8 mouse cellular contexts compared by ENCODE assay signal in the genomic region with DNA sequence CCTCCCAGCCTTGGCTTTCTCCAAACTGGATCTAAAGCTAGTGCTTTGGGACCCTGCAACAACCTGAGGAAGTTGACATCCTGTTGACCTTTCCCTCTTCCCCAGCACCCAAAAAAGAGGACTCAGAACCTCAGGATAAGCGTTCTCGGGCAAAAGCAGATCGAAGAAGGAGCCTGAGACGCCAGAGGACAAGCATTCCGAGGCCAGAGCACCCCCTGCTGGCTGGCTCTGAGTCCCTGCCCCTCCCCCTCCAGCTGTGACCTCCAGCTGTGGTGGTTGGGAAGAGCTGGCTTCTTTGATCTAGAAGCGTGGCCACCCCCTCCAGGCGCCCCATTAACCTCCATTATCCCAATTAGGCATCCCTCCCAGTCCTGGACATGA. TPM values are rescaled to one million over a fixed set of nuclear protein-coding genes. Genes with fewer than 3 reads are reported as not detected.
DNase-seq lines count a peak whose midpoint lies in the region; ATAC-seq lines count a peak whose summit lies in the region.

No protein-coding gene starts in this region.

- WGBS in hindbrain, embryonic 15.5 days = 0% methylated on average over 7 of the region's 7 CpGs

- peak overlapping the region; percentile 97 for H3K4me2 ChIP-seq in hindbrain, embryonic 15.5 days

- peaks cover 15% of the 10 kb centered on the region for H3K4me1 ChIP-seq in hindbrain, embryonic 15.5 days (replicated peaks)

- H3K9ac ChIP-seq in hindbrain, embryonic 15.5 days = peak overlapping the region; percentile 58

- no peaks in the 10 kb centered on the region for H3K9me3 ChIP-seq in hindbrain, embryonic 15.5 days

- H3K27ac ChIP-seq in hindbrain, embryonic 15.5 days (replicated peaks) = peak overlapping the region; percentile 54

- peak; percentile 96 for DNase-seq in NIH3T3 (ENCODE audit: low read depth)
- DNase-seq in cerebellum, postnatal 36 days = peak; percentile 39 to 40
- peak; percentile 74 to 76 for DNase-seq in frontal cortex, postnatal 36 days (ENCODE audit: low spot score in 2 of 2)
- DNase-seq in left cerebral cortex, adult 8-10 months (ENCODE audit: low spot score in 2 of 2) = peak; percentile 60 to 65
- peak; percentile 77 for DNase-seq in right cerebral cortex, adult 18-20 months
- DNase-seq in urinary bladder, postnatal 10 days (ENCODE audit: low spot score) = peak; percentile 53

- peak overlapping the region; percentile 57 for H3K4me3 ChIP-seq in hindbrain, embryonic 15.5 days

- 0 out of 2 replicates have a peak, but pooled peaks cover 2% of the 10 kb centered on the region for H3K27me3 ChIP-seq in hindbrain, embryonic 15.5 days

- ATAC-seq in hindbrain, embryonic 15.5 days (ENCODE audit: low FRiP score, low read depth) = peak; percentile 71
- peak; percentile 85 for ATAC-seq in megakaryocyte, adult 5-6 weeks (ENCODE audit: poor library complexity, severe bottlenecking)

- H3K36me3 ChIP-seq in hindbrain, embryonic 15.5 days = no peaks in the 10 kb centered on the region

RNA-seq across cellular contexts. Expression of gene Sp7, which starts 10.2 kb away (rescaled TPM):
- polyA plus RNA-seq in hindbrain, embryonic 15.5 days (2015; fragmentation: Nextera tagmentation; extraction: Ambion mirVana) = 0.57 and 0.71 TPM in 2 replicates
- total RNA-seq in left cerebral cortex, adult 8-10 months (2022) = 1 to 10 TPM in 2 of 4 experiments, under 1 TPM in 2; 0.82 to 1.6 (median 1.0) TPM
- total RNA-seq in megakaryocyte, adult 5-6 weeks (2015) = not detected in 2 replicates
- not detected in 2 replicates for total RNA-seq in megakaryocyte, adult 5-6 weeks (2017)

RNA-seq across cellular contexts. Expression of gene Aaas, which starts 26.6 kb away (rescaled TPM):
- polyA plus RNA-seq in hindbrain, embryonic 15.5 days (2015; fragmentation: Nextera tagmentation; extraction: Ambion mirVana) = 36.8 and 37.9 TPM in 2 replicates
- 10 to 100 TPM; 20.1 to 25.3 (median 22.2) TPM for total RNA-seq in left cerebral cortex, adult 8-10 months (2022)
- 67.5 and 75.2 TPM in 2 replicates for total RNA-seq in megakaryocyte, adult 5-6 weeks (2015)
- total RNA-seq in megakaryocyte, adult 5-6 weeks (2017) = 64.3 and 100 TPM in 2 replicates

RNA-seq across cellular contexts. Expression of gene Sp1, which starts 28.8 kb away (rescaled TPM):
- polyA plus RNA-seq in hindbrain, embryonic 15.5 days (2015; fragmentation: Nextera tagmentation; extraction: Ambion mirVana) = 3.4 and 4.0 TPM in 2 replicates
- 10 to 100 TPM; 30.3 to 44.7 (median 38.7) TPM for total RNA-seq in left cerebral cortex, adult 8-10 months (2022)
- total RNA-seq in megakaryocyte, adult 5-6 weeks (2015) = 68.3 and 71.8 TPM in 2 replicates
- total RNA-seq in megakaryocyte, adult 5-6 weeks (2017) = 64.1 and 72.2 TPM in 2 replicates

RNA-seq across cellular contexts. Expression of gene Myg1, which starts 45.6 kb away (rescaled TPM):
- polyA plus RNA-seq in hindbrain, embryonic 15.5 days (2015; fragmentation: Nextera tagmentation; extraction: Ambion mirVana) = 92.6 and 94.2 TPM in 2 replicates
- total RNA-seq in left cerebral cortex, adult 8-10 months (2022) = 10 to 100 TPM; 59.3 to 63.4 (median 61.9) TPM
- 28.4 and 28.6 TPM in 2 replicates for total RNA-seq in megakaryocyte, adult 5-6 weeks (2015)
- total RNA-seq in megakaryocyte, adult 5-6 weeks (2017) = 47.8 and 52.2 TPM in 2 replicates

RNA-seq across cellular contexts. Expression of gene Pfdn5, which starts 51.2 kb away (rescaled TPM):
- 460 and 473 TPM in 2 replicates for polyA plus RNA-seq in hindbrain, embryonic 15.5 days (2015; fragmentation: Nextera tagmentation; extraction: Ambion mirVana)
- 100 to 1,000 TPM; 457 to 497 (median 483) TPM for total RNA-seq in left cerebral cortex, adult 8-10 months (2022)
- 385 and 398 TPM in 2 replicates for total RNA-seq in megakaryocyte, adult 5-6 weeks (2015)
- total RNA-seq in megakaryocyte, adult 5-6 weeks (2017) = 347 and 441 TPM in 2 replicates

Comparison
In these comparisons a context has a peak if more than half of its experiments do, and no peak if none do; other contexts are left out.
1. Peak in every context shown above with its lines: DNase-seq, ATAC-seq, H3K4me3 ChIP-seq and H3K27ac ChIP-seq.
2. DNase-seq: peak in every context shown above with its lines; median percentile 96 in NIH3T3; 77 in right cerebral cortex, adult 18-20 months; 75 in frontal cortex, postnatal 36 days; 62 in left cerebral cortex, adult 8-10 months; 53 in urinary bladder, postnatal 10 days; 40 in cerebellum, postnatal 36 days.